Mouse (Mus musculus): ENCODE measurements around the gene Garem2. TPM values are rescaled to one million over a fixed set of nuclear protein-coding genes. Genes with fewer than 3 reads are reported as not detected.
A peak's percentile ranks its signal among the peaks of the same experiment; 100 is the strongest.
"Not testable (repeated sequence)": the region's sequence is repeated elsewhere in the genome, so short reads cannot be mapped to it uniquely, and the experiment has no call there.

The Garem2 gene
- total RNA-seq (2017), result not detected in 2 replicates

DNA sequence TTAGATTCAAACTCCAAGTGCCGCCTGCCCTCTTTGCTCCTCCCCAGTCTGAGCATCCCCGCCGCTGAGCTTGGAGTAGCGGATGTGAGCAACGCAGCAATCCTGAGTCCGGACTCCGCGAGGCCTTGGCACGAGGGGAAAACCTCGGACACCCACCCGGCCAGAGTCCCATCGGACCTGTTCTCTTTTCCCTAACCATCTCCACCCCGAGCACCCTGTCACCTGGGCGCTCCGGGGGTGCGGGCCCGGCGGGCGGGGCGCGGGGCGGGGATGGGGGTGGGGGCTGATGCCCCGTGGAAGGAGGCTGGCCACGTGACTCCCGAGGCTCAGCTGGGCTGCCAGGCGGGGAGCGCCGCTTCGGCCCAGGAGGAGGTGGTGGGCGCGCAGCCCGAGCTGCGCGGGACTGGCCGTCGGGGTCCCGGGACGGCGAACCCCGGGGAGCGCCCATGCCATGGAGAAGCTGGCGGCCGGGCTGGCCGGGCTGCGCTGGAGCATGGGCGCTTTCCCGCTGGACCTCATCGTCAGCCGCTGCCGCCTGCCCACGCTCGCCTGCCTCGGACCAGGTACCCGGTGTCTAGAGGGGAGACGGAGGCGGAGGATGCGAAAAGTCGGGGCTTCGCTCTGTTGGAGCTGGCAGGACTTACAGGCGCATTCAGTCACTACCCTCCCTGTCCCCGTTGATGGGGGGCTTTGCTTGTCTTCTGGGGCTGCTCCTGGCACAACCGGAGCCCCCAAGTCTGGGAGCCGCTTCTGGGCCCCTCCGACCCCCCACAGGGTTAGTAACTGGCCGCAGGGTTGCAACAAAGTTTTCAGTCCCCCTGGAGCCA, at the start of gene Garem2:
Gene Garem2, plus strand, starts transcription at position 321 of the 827 bp plus-strand sequence.
- ATAC-seq (replicated peaks; ENCODE audit: low read depth, poor library complexity, severe bottlenecking), result 0 out of 2 replicates have a peak, but pooled peaks have one; percentile 4

DNA sequence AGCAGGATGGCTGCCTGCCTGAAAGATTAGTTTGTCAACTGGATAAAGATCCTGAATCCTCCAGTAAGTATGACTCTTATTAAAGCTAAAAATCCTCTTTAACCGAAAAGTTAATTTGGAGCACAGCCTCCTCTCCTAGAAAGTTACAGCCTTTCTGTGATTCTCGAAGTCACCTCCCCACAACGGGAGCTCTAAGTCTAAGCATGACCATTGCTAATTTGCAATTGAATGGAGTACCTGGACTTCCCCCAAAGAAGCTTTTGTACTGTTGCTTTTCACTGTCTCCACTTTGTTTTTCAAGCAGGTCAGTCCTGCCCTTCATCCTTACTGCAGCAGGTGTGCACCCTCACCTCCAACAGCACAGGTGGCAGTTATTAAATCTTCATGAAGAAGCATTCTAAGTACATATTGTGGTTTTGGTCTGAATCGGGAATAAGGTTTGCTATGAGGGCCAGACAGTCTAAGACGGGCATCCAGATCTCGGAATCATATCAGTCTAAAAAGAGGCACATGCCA, 46.7 kb upstream of the Garem2 start:
- ATAC-seq (replicated peaks; ENCODE audit: low read depth, poor library complexity, severe bottlenecking), result no peak

DNA sequence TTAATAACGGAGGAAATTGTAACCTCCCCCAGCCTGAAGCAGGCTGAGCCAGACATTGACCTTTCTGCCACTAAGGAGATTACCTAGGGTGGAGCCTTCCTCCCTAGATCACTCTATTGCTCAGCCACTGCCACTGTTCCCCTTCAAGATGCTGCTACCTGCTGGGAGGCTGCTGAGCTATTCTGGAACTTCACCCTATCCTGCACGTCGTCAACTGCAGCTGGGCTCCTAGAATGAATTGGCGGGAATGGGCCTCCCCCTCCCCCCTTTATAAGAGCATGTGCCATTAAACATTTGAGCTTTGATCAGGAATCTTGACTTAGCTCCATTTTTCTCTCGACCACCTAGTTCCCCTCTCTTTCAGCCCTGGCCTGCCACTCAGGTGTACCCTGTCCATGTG, 45.4 kb upstream of the Garem2 start:
- not testable (repeated sequence) for ATAC-seq (replicated peaks; ENCODE audit: low read depth, poor library complexity, severe bottlenecking)

DNA sequence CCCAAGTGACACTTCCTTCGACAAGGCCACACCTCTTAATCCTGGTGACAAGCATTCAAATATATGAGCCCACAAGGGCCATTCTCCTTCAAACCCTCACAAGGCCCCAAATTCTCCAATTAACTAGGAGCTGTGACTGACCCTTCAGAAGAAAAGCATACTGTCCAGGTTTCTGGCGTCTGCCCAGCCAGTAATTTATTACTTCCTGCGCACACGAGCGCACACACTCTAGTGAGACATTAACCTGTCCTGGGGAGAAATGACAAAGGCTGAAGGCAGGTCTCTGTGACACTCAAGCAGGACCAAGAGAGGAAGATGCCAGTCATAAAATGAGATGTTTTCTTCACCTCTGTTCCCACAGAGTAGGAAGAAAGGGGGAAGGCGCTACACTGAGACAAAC, 37.2 kb upstream of the Garem2 start:
- ATAC-seq (replicated peaks; ENCODE audit: low read depth, poor library complexity, severe bottlenecking), result no peak

DNA sequence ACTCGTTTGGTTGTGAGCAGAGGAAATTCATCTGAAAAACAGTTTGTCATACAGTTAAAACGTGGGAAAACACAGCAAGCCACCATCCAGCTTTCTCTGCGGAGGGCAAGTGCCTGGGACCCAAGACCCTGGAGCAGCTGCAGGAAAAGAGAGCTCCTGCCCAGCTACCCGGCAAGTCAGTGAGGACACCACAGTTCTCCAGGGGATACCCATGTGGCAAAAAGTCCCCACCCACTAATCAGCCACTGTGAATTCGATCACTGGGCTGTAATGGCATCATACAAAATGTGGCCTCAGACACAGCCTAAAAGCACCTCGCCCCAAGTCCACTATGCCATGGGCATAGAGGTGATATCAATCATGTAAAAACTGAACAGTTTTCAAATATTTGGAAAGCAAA, 33.3 kb upstream of the Garem2 start:
- no peak for ATAC-seq (replicated peaks; ENCODE audit: low read depth, poor library complexity, severe bottlenecking)

DNA sequence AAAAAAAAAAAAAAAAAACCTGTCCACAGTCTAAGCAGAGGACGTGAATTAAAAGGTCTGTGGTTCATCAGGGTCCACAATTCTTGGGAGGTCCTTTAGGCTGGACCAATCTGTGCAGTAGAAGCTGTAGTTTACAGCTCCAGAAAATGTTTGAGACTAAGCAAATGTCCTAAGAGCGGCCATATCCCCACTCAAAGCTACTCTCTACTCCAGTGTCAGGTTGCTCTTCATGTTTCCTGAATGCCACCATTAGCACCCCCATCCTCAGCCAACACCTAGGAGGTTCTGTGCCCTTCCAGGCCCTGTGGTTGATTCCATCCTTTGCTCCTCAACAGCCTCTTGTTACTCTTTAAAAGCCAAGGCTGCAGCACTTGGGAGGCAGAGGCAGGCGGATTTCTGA, 32.6 kb upstream of the Garem2 start:
- no peak for ATAC-seq (replicated peaks; ENCODE audit: low read depth, poor library complexity, severe bottlenecking)

DNA sequence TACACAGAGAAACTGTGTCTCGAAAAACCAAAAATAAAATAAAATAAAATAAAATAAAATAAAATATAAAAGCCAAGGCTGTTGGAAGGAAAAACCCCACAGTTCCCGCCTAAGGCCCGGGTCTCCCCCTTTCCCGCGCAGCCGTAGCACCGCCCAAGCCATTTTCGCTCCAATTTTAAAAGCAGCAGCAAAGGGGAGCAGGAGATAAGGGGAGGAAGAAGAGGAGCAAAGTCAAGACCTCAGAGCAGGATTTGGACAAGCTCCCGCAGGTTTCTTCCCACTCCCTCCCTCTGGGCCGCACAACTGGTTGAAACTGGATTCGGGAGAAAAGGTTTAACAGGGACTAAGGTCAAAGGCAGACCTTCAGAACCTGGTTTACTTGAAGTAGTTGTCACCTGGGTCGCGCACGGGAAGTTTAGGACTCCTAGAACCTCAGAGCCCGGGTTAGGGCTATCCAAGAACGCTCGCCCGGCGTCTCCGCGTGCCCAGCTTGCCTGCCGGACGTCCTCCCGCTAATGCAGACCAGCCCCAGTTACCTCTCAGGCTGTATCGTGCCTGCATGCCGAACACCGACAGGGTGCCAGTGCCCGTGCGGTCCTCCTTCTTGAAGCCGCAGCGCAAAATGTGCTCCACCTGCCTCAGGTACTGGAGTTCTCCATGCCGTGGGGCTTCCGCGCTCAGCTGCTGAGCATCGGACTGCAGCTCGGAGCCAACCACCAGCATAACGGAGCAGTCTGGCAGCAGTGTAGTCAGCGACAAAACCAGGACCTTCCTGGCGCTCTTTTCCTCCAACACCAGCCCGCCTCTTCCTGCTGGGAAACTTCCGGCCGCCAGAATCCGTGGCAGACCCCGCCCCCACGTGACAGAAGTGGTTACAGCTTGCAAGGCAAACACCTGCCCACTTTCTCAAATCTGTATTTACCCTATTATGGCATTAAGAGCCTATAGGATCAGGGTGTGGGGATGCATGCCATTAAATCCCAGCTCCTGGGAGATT, 31.8 kb upstream of the Garem2 start, which contains the start of gene Tyms:
Gene Tyms, minus strand, starts transcription at position 793 of the 997 bp plus-strand sequence.
- peak; percentile 94 for ATAC-seq (replicated peaks; ENCODE audit: low read depth, poor library complexity, severe bottlenecking)

DNA sequence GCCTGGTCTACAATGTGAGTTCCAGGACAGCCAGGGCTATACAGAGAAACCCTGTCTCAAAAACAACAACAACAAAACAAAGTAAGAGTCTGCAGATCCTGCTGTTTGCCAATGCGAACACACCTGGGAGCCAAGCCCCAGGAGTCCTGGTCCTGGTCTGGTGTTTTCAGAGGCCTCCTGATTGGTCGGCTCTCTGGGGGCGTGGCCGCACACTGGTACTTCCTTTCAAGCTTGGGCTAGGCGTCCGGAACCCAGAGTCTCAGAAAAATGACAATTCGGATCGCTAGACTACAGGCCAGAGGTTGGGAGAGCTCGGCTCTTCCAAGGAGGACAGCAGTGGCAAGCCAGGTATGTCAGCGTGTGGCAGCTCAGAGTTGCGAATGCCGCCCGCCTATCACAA, 12.3 kb upstream of the Garem2 start:
- no peak for ATAC-seq (replicated peaks; ENCODE audit: low read depth, poor library complexity, severe bottlenecking)

DNA sequence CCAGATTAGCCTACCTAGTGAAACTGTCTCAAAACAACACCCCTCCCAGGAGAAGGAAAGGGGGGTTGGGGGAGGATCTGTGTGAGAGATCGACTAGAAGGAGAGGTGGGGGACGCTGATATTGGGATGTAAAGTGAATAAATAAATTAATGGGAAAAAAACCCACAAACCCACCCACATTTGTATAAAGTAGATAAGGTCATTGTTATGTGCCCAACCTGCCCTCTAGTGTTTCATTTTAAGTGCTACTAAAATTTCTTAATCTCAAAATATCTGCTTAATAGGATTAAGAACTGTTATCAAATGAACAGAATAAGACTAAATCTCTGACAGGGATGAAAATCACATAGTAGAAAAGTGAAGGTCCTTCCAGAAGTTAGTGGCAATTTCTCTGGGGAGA, 10.6 kb upstream of the Garem2 start:
- no peak for ATAC-seq (replicated peaks; ENCODE audit: low read depth, poor library complexity, severe bottlenecking)

DNA sequence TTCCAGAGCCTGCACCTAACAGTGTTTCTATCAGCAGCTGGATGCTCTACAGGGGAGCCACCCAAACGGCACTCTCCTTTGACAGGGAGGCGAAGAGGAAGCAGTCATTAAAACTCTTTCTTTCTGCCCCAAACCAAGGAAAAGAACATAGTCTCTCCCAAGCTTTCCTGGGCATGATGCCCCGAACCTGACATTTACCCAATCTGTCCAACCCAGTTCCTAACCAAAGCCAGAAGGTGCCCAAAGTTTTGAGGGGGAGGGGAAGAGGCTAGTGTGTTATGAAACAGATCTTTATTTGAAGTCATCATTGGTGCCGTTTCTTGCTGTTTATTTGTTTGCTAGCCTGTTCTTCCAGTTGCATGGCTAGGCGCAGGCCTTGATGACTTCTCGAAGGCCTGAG, 9.2 kb upstream of the Garem2 start:
- ATAC-seq (replicated peaks; ENCODE audit: low read depth, poor library complexity, severe bottlenecking), result no peak

DNA sequence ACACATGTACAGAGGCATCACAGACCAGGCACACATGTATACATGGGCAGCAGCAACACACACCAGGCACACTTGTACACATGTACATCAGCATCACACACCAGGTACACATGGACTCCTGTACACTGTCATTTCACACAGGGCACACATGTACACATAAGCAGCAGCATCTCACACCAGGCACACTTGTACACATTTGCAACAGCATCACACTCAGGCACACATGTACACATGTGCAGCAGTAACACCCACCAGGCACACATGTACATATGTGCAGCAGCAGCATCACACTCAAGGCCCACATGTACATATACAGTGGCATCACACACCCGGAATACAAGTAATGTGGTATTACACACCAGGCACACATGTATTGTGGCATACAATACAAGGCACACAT, 6.7 kb upstream of the Garem2 start:
- ATAC-seq (replicated peaks; ENCODE audit: low read depth, poor library complexity, severe bottlenecking), result no peak

DNA sequence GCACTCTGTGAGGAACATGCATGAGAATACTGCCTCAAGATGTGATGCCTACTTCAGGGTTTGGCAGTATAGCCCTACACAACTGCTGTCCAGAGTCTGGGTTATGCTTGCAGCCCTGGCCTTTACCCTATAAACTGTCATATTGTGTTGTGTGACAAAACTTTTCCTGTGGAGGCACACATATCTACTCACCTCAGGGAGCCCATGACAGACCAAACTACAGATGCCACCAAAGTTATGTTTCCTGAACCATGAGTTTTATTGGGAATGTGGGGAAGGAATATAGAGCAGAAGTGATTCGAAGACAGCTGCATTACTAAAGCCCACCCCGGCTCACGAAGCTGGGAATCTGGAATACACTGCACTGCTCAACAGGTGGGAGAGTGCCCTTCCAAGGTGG, 1.6 kb upstream of the Garem2 start:
- ATAC-seq (replicated peaks; ENCODE audit: low read depth, poor library complexity, severe bottlenecking), result no peak

DNA sequence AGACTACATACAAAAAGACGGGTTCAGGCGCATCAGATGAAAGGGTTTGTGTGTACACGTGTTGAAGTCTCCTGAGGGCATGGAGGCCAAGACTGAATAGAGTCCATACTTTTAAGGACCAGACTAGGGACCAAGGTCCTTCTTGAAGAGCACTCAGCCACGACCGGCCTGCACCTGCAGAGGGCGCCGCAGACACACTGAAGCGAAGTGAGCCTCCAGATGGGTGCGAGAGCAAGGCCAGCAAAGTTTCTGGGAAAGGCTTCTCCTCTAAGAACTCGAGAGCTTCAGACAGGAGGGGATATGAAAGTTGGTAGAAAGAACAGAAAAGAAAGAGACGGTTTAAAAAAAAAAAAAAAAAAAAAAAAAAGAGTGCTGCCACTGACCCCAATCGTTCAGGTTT, 622 bp upstream of the Garem2 start:
- ATAC-seq (replicated peaks; ENCODE audit: low read depth, poor library complexity, severe bottlenecking), result peak; percentile 45; the same call in 1 of the 2 replicates

DNA sequence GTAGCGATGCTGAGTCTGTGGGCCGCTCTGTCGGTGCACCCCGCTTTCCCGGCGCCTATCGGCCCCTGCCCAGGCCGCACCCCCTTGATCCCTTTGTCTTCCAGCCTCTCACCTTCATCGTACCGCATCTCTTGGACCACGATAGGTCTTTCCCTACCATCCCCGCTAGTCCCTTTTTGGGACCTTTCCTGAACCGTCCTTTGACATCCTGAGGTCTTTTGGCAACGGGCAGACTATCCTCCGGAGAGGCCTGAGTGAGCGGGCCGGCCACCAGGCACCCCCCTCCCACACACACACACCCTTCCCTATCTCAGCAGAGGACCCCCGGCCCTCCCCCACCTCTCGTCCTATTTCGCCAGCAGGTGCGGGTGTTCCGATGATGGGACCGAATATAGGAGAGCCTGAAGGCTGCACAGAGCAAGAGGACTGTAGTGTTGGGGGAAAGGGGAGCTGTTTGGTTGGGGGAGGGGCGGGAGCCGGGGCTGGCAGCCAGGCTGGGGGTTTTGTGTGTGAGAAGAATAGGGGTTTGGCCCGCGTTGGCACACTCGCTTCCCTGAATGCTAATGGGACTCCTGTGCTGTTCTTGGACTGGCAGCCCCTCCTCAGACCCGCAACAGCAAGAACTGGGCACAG, 823 bp downstream of the Garem2 start, which contains the start of gene 3110082J24Rik:
Gene 3110082J24Rik, minus strand, starts transcription at position 419 of the 633 bp plus-strand sequence.
- no peak for ATAC-seq (replicated peaks; ENCODE audit: low read depth, poor library complexity, severe bottlenecking)

DNA sequence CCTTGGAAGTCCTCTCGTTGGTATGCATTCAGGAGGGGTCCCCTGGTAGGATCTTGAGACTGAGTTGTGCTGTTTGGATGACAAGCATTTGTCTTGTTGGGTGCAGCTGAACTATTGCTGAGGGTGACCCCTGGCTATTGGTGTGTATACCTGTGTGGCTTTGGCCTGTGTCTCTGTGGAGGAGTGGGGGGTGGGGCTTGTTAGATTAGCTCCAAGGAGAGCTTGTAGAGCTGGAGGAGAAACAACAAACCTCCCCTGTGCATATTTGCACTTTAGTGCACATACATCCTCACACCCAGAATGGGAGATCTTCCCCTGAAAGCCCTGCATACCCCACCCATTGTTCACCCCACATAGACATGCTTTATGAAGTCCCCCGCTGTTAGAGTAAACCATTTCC, 1.8 kb downstream of the Garem2 start:
- ATAC-seq (replicated peaks; ENCODE audit: low read depth, poor library complexity, severe bottlenecking), result no peak

DNA sequence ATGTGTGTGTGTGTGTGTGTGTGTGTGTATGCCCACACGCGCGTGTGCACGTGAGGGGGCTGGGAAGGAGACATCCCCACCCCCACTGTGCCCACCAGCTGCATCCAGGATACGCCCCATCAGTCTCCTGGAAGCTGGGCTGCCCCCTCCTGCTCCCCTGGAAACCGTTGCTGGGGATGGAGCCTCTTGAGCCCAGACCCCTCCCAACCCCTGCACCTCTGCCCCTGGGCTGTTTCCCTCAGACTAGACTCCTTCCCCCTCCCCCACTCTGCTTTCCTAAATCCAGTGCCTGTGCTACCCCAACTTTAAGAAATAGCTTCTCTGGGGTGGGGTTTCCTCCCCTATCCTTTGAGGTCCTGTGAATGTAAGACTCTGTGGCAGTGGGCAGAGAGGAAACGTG, 2.2 kb downstream of the Garem2 start:
- no peak for ATAC-seq (replicated peaks; ENCODE audit: low read depth, poor library complexity, severe bottlenecking)

DNA sequence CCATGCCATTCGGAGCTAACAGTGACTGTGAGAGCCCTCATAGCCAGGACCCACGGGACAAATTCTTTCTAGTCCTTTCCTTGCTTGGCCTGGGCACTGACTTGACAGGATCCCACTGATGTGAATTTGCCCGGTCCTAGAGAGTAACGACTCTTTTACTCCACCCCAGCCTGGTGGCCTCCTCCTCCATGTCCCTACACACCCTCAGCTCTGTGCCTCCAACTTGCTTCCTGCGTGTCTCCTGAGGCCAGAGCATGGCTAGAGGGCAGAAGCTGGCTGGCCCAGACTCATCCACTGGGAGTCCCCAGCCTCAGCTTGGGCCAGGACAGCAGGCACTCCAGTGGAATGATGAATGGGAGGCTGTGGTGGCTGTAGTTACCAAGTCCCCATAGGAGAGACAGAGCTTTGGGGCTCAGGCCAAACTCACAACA, 2.7 kb downstream of the Garem2 start:
- ATAC-seq (replicated peaks; ENCODE audit: low read depth, poor library complexity, severe bottlenecking), result no peak

DNA sequence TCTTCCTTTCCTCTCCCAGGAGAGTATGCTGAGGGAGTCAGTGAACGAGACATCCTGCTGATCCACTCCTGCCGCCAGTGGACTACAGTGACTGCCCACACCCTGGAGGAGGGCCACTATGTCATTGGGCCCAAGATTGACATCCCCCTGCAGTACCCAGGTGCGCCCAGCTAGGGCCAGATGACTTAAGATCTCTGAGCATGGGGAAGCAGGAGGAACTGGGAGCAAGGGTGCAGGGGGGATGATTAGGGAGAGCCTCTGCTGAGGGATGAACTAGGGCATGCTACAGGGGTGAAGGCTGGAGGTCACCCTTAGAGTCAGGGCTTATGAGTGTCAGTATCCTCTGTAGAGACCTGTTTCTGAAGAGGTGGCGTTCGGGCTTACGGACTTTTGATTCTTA, 3.3 kb downstream of the Garem2 start:
- ATAC-seq (replicated peaks; ENCODE audit: low read depth, poor library complexity, severe bottlenecking), result no peak

DNA sequence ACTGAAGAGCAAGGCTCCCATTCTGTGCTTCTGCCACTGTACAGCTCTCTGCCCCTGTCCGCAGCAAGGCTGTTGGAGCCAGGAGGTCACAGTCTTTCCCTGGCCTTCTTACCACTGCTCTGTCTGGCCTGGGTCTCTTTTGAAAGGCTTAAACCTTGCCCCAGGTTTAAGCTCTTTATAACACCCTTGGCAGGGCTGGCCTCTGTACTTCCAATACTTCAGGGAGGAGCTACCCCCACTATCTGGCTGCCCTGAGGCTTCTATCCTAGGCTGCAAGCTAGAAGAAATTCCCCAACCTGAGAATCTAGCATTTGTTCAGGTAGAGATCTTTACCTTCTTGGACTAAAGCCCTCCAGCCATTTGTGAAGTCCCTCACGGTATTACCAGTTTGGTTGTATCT, 4.9 kb downstream of the Garem2 start:
- ATAC-seq (replicated peaks; ENCODE audit: low read depth, poor library complexity, severe bottlenecking), result no peak
